Comparison of ENCODE assay signal across 15 mouse cellular contexts in genomic region chr7:24413630-24414029, GRCm38 (mm10). TPM values are rescaled to one million over a fixed set of nuclear protein-coding genes. Genes with fewer than 3 reads are reported as not detected.
A peak's percentile ranks its signal among the peaks of the same experiment; 100 is the strongest.
DNase-seq lines count a peak whose midpoint lies in the region; ATAC-seq and TF ChIP-seq lines count a peak whose summit lies in the region.
"Had no signal": no experiment of that assay in that cellular context is flagged by ENCODE, and none has a peak within 500 bp of the region (broad histone marks: within the 10 kb centered on the region; RNA-seq: fewer than 3 reads in every experiment).

No protein-coding gene starts in this region.

- H3K27me3 ChIP-seq in liver, embryonic 11.5 days (replicated peaks; ENCODE audit: control insufficient read depth, insufficient read depth, low read length) = no peaks in the 10 kb centered on the region
- no peaks in the 10 kb centered on the region for H3K27me3 ChIP-seq in liver, postnatal 0 days (ENCODE audit: insufficient read depth, low read length)
- no peaks in the 10 kb centered on the region for H3K27me3 ChIP-seq in midbrain, embryonic 10.5 days (ENCODE audit: low read depth, poor library complexity, severe bottlenecking)
- H3K27me3 ChIP-seq: liver, embryonic 13.5 days; megakaryocyte, embryonic 14.5 days had no signal

- no peak for TF ChIP-seq EP300 in liver, postnatal 0 days (IDR thresholded peaks at IDR 0.05; ENCODE audit: low read depth)

- H3K4me1 ChIP-seq in liver, embryonic 11.5 days (replicated peaks; ENCODE audit: control insufficient read depth, insufficient read depth, low read length) = no peaks in the 10 kb centered on the region
- no peaks in the 10 kb centered on the region for H3K4me1 ChIP-seq in liver, postnatal 0 days (ENCODE audit: insufficient read depth)
- peaks cover 11% of the 10 kb centered on the region for H3K4me1 ChIP-seq in midbrain, embryonic 10.5 days

- intact Hi-C loops in left cerebral cortex, postnatal 36 days (cut with DNase I) = no loop called here

- 69% methylated on average over 3 of the region's 3 CpGs for WGBS in liver, embryonic 11.5 days
- 79% methylated on average over 3 of the region's 3 CpGs for WGBS in liver, postnatal 0 days (ENCODE audit: insufficient replicate concordance)
- WGBS in midbrain, embryonic 10.5 days = 91% methylated on average over 3 of the region's 3 CpGs

- no peak overlapping the region for H3K4me3 ChIP-seq in liver, embryonic 11.5 days (ENCODE audit: low read depth, low read length)
- no peak overlapping the region for H3K4me3 ChIP-seq in liver, postnatal 0 days (ENCODE audit: low read depth, low read length)
- H3K4me3 ChIP-seq in midbrain, embryonic 10.5 days = no peak overlapping the region
- H3K4me3 ChIP-seq: liver, embryonic 13.5 days had no signal

- H3K9me3 ChIP-seq in liver, embryonic 11.5 days (ENCODE audit: control insufficient read depth, low read length) = no peaks in the 10 kb centered on the region
- no peaks in the 10 kb centered on the region for H3K9me3 ChIP-seq in liver, postnatal 0 days (ENCODE audit: low read length)
- 0 out of 2 replicates have a peak, but pooled peaks cover 2% of the 10 kb centered on the region for H3K9me3 ChIP-seq in midbrain, embryonic 10.5 days (replicated peaks)
- H3K9me3 ChIP-seq: liver, embryonic 13.5 days; megakaryocyte, embryonic 14.5 days had no signal

- H3K36me3 ChIP-seq in liver, embryonic 11.5 days (ENCODE audit: control insufficient read depth, insufficient read depth, low read length) = peaks cover 6% of the 10 kb centered on the region; the same call in 1 of the 2 replicates
- H3K36me3 ChIP-seq in liver, postnatal 0 days (replicated peaks; ENCODE audit: insufficient read depth, low read length) = peaks cover 10% of the 10 kb centered on the region
- peaks cover 59% of the 10 kb centered on the region for H3K36me3 ChIP-seq in midbrain, embryonic 10.5 days

- 0 out of 2 replicates have a peak, but pooled peaks have one; percentile 16 for ATAC-seq in liver, embryonic 11.5 days (replicated peaks; ENCODE audit: low FRiP score)
- ATAC-seq in liver, postnatal 0 days = no peak

- DNase-seq in liver, embryonic 11.5 days (ENCODE audit: low spot score) = no peak
- DNase-seq in liver, postnatal 0 days = no peak
- peak; percentile 82 to 83 for DNase-seq in CD8-positive naive resting alpha-beta T cell, adult 2 months (ENCODE audit: low read depth in 2 of 2, low spot score in 2 of 2)
- DNase-seq in naive thymus-derived CD4-positive, alpha-beta T cell, adult 2 months (ENCODE audit: low read depth) = peak; percentile 92
- DNase-seq in thymus, postnatal 14 days = peak; percentile 73
- DNase-seq in kidney, adult 9 months = no peak
- DNase-seq in midbrain, embryonic 10.5 days (ENCODE audit: low spot score) = no peak
- DNase-seq in left cerebral cortex, postnatal 36 days (ENCODE audit: low spot score in 2 of 2) = no peak
- DNase-seq: heart, postnatal 14 days; kidney, adult 11 months; liver, embryonic 13.5 days had no signal

- no peak overlapping the region for H3K9ac ChIP-seq in liver, embryonic 11.5 days (ENCODE audit: low read depth, low read length)
- H3K9ac ChIP-seq in liver, postnatal 0 days (replicated peaks) = no peak overlapping the region
- H3K9ac ChIP-seq: liver, embryonic 13.5 days had no signal

- H3K4me2 ChIP-seq in liver, embryonic 11.5 days = no peak overlapping the region
- H3K4me2 ChIP-seq in liver, postnatal 0 days (ENCODE audit: low read depth, low read length) = no peak overlapping the region
- H3K4me2 ChIP-seq: liver, embryonic 13.5 days had no signal

- no peak for TF ChIP-seq CTCF in liver, postnatal 0 days (IDR thresholded peaks at IDR 0.05; ENCODE audit: low read depth)

- H3K27ac ChIP-seq in liver, embryonic 11.5 days (ENCODE audit: low read depth, low read length) = no peak overlapping the region
- no peak overlapping the region for H3K27ac ChIP-seq in liver, postnatal 0 days (ENCODE audit: low read depth)
- no peak overlapping the region for H3K27ac ChIP-seq in midbrain, embryonic 10.5 days (replicated peaks)
- H3K27ac ChIP-seq: liver, embryonic 13.5 days had no signal

RNA-seq across cellular contexts. Expression of gene Smg9, which starts 14.2 kb away (rescaled TPM):
- 30.2 and 34.8 TPM in 2 replicates for polyA plus RNA-seq in liver, embryonic 11.5 days (2014; fragmentation: Nextera tagmentation; extraction: Ambion mirVana)
- polyA plus RNA-seq in liver, postnatal 0 days (2015; fragmentation: Nextera tagmentation; extraction: Ambion mirVana) = 8.2 and 8.7 TPM in 2 replicates
- polyA plus RNA-seq in midbrain, embryonic 10.5 days (2016; fragmentation: Nextera tagmentation; extraction: Ambion mirVana) = 29.0 and 34.1 TPM in 2 replicates
- total RNA-seq in left cerebral cortex, postnatal 36 days (2021) = 10 to 100 TPM; 39.6 to 51.1 TPM

RNA-seq across cellular contexts. Expression of gene Irgc1, which starts 38.5 kb away (rescaled TPM):
- polyA plus RNA-seq in liver, embryonic 11.5 days (2014; fragmentation: Nextera tagmentation; extraction: Ambion mirVana) = not detected in 2 replicates
- 0.18 and 0.28 TPM in 2 replicates for polyA plus RNA-seq in liver, postnatal 0 days (2015; fragmentation: Nextera tagmentation; extraction: Ambion mirVana)
- not detected in 2 replicates for polyA plus RNA-seq in midbrain, embryonic 10.5 days (2016; fragmentation: Nextera tagmentation; extraction: Ambion mirVana)
- under 1 TPM; 0.42 to 0.72 TPM for total RNA-seq in left cerebral cortex, postnatal 36 days (2021)
- total RNA-seq: adrenal gland, postnatal 4 days; granulocyte monocyte progenitor cell, adult 5-6 weeks; heart, postnatal 14 days had no signal
- polyA plus RNA-seq: liver, embryonic 13.5 days; neural tube, embryonic 11.5 days had no signal

RNA-seq across cellular contexts. Expression of gene Kcnn4, which starts 43.6 kb away (rescaled TPM):
- polyA plus RNA-seq in liver, embryonic 11.5 days (2014; fragmentation: Nextera tagmentation; extraction: Ambion mirVana) = 119 and 123 TPM in 2 replicates
- 41.0 and 41.9 TPM in 2 replicates for polyA plus RNA-seq in liver, postnatal 0 days (2015; fragmentation: Nextera tagmentation; extraction: Ambion mirVana)
- 3.3 and 4.0 TPM in 2 replicates for polyA plus RNA-seq in midbrain, embryonic 10.5 days (2016; fragmentation: Nextera tagmentation; extraction: Ambion mirVana)
- under 1 TPM; 0.42 to 0.77 TPM for total RNA-seq in left cerebral cortex, postnatal 36 days (2021)

RNA-seq across cellular contexts. Expression of gene Plaur, which starts 48.7 kb away (rescaled TPM):
- polyA plus RNA-seq in liver, embryonic 11.5 days (2014; fragmentation: Nextera tagmentation; extraction: Ambion mirVana) = 5.6 and 5.7 TPM in 2 replicates
- polyA plus RNA-seq in liver, postnatal 0 days (2015; fragmentation: Nextera tagmentation; extraction: Ambion mirVana) = 9.3 and 10.8 TPM in 2 replicates
- 0.68 and 1.0 TPM in 2 replicates for polyA plus RNA-seq in midbrain, embryonic 10.5 days (2016; fragmentation: Nextera tagmentation; extraction: Ambion mirVana)
- total RNA-seq in left cerebral cortex, postnatal 36 days (2021) = 1 to 10 TPM in 1 of 2 experiments, under 1 TPM in 1; 0.91 to 1.7 TPM

Comparison
In these comparisons a context has a peak if more than half of its experiments do, and no peak if none do; other contexts are left out.
1. DNase-seq: peak in CD8-positive naive resting alpha-beta T cell, adult 2 months (2 of 2), naive thymus-derived CD4-positive, alpha-beta T cell, adult 2 months (single experiment) and thymus, postnatal 14 days (single experiment); none in liver, embryonic 11.5 days (single experiment), liver, postnatal 0 days (single experiment), kidney, adult 9 months (single experiment), midbrain, embryonic 10.5 days (single experiment) and left cerebral cortex, postnatal 36 days (0 of 2).